Mouse (Mus musculus): ENCODE data around the gene Plch2. TPM values are rescaled to one million over a fixed set of nuclear protein-coding genes. Genes with fewer than 3 reads are reported as not detected.
"Not testable (repeated sequence)": the region's sequence is repeated elsewhere in the genome, so short reads cannot be mapped to it uniquely, and the experiment has no call there.

The Plch2 gene
- polyA plus RNA-seq, 1 experiment from 2014 or later = 12.8 TPM

DNA sequence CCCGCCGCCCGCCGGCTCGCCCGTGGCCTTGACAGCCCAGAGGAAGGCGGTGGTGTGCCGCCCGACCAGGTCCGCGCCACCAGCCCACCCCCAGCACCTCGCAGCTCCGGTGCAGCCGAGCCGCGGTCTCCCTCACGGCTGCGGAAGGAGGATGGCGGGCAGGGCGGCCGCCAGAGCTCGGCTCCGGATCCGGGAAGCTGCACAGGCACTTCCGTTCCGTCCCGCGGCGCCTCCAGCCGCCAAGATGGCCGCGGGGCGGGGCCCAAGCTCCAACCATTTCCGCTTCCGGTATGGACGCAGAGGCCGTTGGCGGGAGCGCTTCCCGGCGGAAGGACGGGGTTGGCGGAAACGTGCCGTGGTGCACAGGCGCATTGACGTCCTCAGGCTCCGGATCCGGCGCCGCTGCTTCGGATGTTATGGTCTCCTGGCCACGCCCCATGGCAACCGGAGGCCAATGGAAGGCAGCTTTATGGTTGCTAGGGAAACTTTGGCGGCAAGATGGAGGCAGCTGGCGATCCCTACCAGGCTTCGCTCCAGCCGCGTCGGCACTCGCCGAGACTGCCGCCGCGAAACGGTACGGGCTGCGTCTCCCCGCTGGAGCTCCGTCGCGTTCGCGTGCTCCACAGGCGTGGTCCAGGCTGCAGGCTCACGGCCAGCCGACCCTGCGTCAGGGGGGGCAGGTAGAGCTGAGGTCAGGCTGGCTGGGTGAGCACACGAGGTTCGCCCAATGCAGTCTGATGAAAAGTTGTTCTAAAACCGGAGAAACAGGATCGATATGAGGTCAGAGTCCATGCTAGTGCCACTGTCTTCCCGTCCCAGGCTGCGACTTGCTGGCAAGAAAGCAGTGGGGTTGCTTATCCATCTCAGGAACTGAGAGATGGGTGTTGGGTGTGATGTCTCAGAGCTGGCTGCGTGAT lies 29.8 kb upstream of the Plch2 start, which contains the start of the genes Rer1 and Morn1:
Gene Rer1 (minus strand): TSS at position 275 of the 917 bp plus-strand sequence.
Gene Morn1 (plus strand): TSS at position 470 of the 917 bp plus-strand sequence.
- Histone ChIP-seq H3K9me3 (no peaks in the 10 kb centered on the region), H3K36me3 (peaks cover 35% of the 10 kb centered on the region), H3K4me2 (peak within 1 kb of the TSS; percentile 96), H3K4me3 (peak within 1 kb of the TSS; percentile 93), H3K27me3 (no peaks in the 10 kb centered on the region), H3K9ac (peak within 1 kb of the TSS; percentile 94), H3K4me1 (peaks cover 28% of the 10 kb centered on the region), H3K27ac (peak within 1 kb of the TSS; percentile 92)
- ATAC-seq (ENCODE audit: insufficient number of reproducible peaks, insufficient read depth, low FRiP score, low TSS enrichment, low read depth) = peak; percentile 93
- WGBS = under 1% methylated on average over 75 of the region's 85 CpGs

DNA sequence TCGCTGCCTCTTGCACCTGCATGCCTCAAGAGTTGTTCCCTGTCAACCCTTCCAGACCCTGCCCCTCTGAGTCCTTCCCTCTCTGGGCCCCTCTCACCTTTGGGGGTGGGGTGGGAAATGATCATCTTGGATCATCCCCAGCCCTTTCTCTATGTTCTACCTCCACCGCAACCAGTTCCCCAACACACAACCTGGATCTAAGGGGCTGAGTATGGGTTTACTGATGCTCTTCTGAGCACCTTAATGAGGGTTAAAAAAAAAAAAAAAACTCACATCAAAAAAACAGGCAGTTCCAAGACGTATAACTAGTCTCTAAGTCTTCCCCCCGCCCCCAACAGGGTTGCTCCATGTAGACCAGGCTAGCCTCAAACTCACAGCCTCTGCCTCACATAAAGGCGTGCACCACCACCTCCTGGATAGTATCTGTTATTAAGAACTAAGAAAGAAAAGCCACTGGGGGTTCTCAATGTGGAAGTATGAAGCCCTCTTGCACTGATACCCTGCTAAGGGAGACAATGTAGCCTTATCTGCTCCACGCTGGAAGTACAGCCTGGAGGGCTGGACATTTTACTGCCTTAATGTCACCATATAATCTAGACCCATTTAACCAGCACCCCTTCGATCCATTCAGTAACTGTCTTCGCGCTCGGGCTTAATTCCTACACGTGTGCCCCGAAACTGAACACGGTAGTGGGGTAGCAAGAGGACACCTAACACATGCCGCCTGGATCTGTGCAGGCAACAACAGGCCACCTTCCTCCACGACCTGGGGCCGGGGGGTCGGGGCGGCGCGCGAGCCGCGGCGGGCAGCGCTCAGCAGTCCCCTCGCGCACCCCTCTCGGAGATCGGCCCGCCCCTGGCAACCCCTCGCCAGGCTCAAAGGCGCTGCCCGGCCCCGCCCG lies 28.9 kb upstream of the Plch2 start:
- Histone ChIP-seq H3K9ac (peak overlapping the region; percentile 94), H3K27me3 (no peaks in the 10 kb centered on the region), H3K9me3 (no peaks in the 10 kb centered on the region), H3K4me3 (peak overlapping the region; percentile 93), H3K36me3 (peaks cover 38% of the 10 kb centered on the region), H3K4me2 (peak overlapping the region; percentile 96), H3K4me1 (peaks cover 28% of the 10 kb centered on the region), H3K27ac (peak overlapping the region; percentile 92)
- 5% methylated on average over 35 of the region's 35 CpGs for WGBS
- peak; percentile 67; the same call in 1 of the 2 replicates for ATAC-seq (ENCODE audit: insufficient number of reproducible peaks, insufficient read depth, low FRiP score, low TSS enrichment, low read depth)

DNA sequence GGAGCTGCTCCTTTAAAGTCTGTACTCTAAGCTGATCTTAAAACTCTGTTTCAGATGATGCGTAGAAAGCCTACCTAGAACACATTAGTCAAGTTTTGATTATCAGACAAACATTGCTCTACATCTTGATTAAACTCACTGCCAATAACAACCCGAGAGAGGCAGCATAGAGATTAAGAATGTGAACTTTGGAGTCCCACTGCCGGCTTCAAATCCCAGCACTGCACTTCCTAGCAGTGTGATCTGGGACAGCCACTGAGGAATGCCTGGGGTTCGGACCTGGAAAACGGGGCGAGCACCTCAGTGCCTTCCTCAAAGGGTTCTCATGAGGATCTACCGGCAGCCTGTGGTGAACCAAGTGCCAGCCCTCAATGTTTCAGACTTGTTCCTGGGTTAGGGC lies 27.8 kb upstream of the Plch2 start:
- Histone ChIP-seq H3K4me3 (peak overlapping the region; percentile 11; the same call in 1 of the 2 replicates), H3K9ac (peak overlapping the region; percentile 94), H3K9me3 (no peaks in the 10 kb centered on the region), H3K4me1 (peaks cover 32% of the 10 kb centered on the region), H3K36me3 (peaks cover 44% of the 10 kb centered on the region), H3K27me3 (no peaks in the 10 kb centered on the region), H3K27ac (no peak overlapping the region), H3K4me2 (peak overlapping the region; percentile 96)
- WGBS = 87% methylated on average over 7 of the region's 7 CpGs
- no peak for ATAC-seq (ENCODE audit: insufficient number of reproducible peaks, insufficient read depth, low FRiP score, low TSS enrichment, low read depth)

DNA sequence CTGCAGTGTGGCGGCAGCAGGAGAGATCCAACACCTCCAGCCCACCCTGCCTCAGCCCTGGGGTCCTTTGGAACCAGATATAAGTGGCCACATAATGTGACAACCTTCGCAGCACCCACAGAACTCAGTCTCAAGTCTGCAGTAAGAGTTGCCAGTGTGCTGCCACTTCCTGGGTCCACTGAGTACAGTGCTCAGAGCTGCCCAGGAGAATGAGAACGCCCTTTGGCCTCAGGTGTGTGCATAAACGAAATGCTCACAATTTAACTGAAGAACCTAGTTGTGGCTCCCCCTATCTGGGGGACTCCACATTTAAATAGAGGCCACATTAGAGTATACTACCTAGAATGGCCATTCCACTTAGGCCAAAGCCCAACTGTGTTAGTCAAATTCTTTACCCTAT lies 27.0 kb upstream of the Plch2 start:
- no peak for ATAC-seq (ENCODE audit: insufficient number of reproducible peaks, insufficient read depth, low FRiP score, low TSS enrichment, low read depth)
- Histone ChIP-seq H3K4me3 (no peak overlapping the region), H3K9me3 (no peaks in the 10 kb centered on the region), H3K9ac (0 out of 2 replicates have a peak overlapping the region, but pooled peaks have one; percentile 94), H3K4me2 (no peak overlapping the region), H3K27ac (no peak overlapping the region), H3K4me1 (peaks cover 32% of the 10 kb centered on the region), H3K36me3 (peaks cover 44% of the 10 kb centered on the region), H3K27me3 (no peaks in the 10 kb centered on the region)
- WGBS = 91% methylated on average over 4 of the region's 4 CpGs

DNA sequence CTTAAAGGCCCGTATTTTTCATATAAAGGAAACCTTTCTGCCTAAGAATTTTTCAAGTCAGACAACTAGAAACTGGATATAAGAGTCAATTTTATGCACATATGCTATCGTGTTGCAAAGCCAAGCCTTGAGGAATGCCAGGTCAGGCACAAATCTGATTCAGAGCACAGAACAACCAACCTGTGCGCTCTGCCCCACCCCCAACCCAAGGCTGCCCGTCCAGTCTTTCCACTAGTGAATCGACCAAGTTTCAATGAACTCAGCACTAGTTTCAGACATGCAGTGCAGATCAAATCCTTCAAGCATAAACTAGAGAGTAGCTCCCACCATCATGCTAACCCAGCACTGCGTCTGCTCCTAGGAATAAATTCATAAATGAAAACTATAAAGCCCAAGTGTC lies 23.1 kb upstream of the Plch2 start:
- Histone ChIP-seq H3K27me3 (no peaks in the 10 kb centered on the region), H3K9ac (no peak overlapping the region), H3K9me3 (no peaks in the 10 kb centered on the region), H3K4me2 (no peak overlapping the region), H3K4me3 (no peak overlapping the region), H3K36me3 (peaks cover 83% of the 10 kb centered on the region), H3K4me1 (peaks cover 16% of the 10 kb centered on the region), H3K27ac (no peak overlapping the region)
- 73% methylated on average over 6 of the region's 6 CpGs for whole genome bisulfite sequencing
- ATAC-seq (ENCODE audit: insufficient number of reproducible peaks, insufficient read depth, low FRiP score, low TSS enrichment, low read depth) = no peak

DNA sequence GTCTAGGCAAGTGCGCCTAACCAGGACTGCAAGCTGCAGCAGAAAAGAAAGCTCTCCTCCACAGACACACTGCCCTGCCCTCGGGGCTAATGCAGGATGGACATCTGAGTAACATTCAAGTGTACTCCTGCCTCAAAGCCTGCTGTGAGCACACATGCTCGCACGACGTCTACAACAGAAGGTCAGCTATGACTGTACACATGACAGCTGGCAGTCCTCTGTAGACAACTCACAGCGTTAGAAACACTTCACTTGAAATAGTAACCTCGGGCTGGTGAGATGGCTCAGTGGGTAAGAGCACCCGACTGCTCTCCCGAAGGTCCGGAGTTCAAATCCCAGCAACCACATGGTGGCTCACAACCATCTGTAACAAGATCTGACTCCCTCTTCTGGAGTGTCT lies 22.2 kb upstream of the Plch2 start:
- H3K4me3 ChIP-seq; H3K9me3 ChIP-seq; H3K9ac ChIP-seq; H3K4me2 ChIP-seq; ATAC-seq (ENCODE audit: insufficient number of reproducible peaks, insufficient read depth, low FRiP score, low TSS enrichment, low read depth); H3K27ac ChIP-seq; H3K27me3 ChIP-seq: not testable (repeated sequence)
- Histone ChIP-seq H3K36me3 (peaks cover 92% of the 10 kb centered on the region), H3K4me1 (peaks cover 10% of the 10 kb centered on the region)
- WGBS = 90% methylated on average over 10 of the region's 10 CpGs

DNA sequence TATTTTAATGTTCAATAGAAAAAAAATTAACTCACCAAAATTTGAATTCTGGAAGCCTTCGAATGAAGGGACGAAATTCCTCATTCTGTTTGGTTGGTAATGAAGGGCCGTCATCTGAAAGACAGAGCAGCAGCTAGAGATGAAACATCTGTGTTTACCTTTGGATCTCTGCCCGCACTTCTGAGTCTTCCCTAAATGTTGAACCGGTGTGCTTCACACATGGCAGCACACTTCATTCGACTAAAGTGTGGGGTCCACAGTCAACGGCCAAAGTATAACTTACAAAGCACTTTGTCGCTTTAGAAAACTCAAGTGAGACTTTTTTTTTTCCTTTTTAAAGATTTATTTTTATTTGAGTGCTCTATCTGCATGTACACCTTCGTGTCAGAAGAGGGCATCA lies 20.1 kb upstream of the Plch2 start:
- no peak for ATAC-seq (ENCODE audit: insufficient number of reproducible peaks, insufficient read depth, low FRiP score, low TSS enrichment, low read depth)
- 84% methylated on average over 9 of the region's 9 CpGs for WGBS

DNA sequence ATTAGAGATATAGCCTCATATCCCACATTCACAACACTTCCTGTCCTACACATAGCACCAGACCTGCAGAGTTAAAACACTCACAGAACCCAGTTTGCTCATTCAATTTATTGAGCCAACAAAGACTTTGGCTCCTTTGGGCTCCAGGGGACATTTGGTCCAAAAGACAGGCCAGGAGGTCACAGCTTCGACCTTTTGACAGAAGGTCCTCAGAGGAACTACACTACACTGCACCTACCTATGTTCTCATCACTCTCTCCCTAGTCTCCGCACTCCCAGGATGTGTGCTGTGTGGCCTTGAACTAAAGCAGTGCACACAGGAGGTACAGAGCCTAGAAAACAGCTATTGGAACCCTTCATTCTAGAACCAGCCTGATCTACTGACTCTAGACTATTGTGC lies 19.2 kb upstream of the Plch2 start:
- 95% methylated on average over 2 of the region's 2 CpGs for WGBS
- H3K36me3 ChIP-seq = peaks cover 97% of the 10 kb centered on the region
- no peak overlapping the region for H3K4me3 ChIP-seq
- no peaks in the 10 kb centered on the region for H3K27me3 ChIP-seq
- H3K4me1 ChIP-seq = peaks cover 4% of the 10 kb centered on the region; the same call in 1 of the 2 replicates
- no peak overlapping the region for H3K27ac ChIP-seq
- H3K9ac ChIP-seq = no peak overlapping the region
- ATAC-seq (ENCODE audit: insufficient number of reproducible peaks, insufficient read depth, low FRiP score, low TSS enrichment, low read depth) = no peak
- H3K4me2 ChIP-seq = no peak overlapping the region
- no peaks in the 10 kb centered on the region for H3K9me3 ChIP-seq

More for the DNA sequence above, 20.1 kb upstream of the Plch2 start:
- H3K4me1 ChIP-seq = peaks cover 4% of the 10 kb centered on the region; the same call in 1 of the 2 replicates
- H3K9ac ChIP-seq = no peak overlapping the region
- H3K27me3 ChIP-seq = no peaks in the 10 kb centered on the region
- H3K4me2 ChIP-seq = no peak overlapping the region
- no peak overlapping the region for H3K4me3 ChIP-seq
- H3K9me3 ChIP-seq = no peaks in the 10 kb centered on the region
- H3K36me3 ChIP-seq = peaks cover 95% of the 10 kb centered on the region
- no peak overlapping the region for H3K27ac ChIP-seq

DNA sequence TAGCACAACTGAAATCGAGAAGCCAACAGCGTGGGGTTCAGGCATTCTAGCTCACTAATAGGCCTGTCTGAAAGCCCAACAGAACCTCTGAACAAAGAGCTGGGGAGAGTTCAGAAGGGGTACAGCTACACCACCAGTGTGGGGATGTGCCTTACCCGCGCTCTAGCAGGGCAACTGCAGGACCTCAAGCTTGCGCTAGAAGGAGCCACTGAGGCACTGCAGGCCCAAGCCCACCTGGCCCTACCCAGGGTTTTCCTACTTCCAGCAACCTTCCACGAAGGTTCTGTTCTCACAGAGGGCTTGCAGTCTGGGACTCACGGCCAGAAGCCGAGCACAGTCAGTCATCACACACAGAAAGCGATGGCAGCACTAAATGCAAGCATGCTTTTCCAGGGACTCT lies 18.6 kb upstream of the Plch2 start:
- Histone ChIP-seq H3K4me1 (peaks cover 1% of the 10 kb centered on the region; the same call in 1 of the 2 replicates), H3K27ac (no peak overlapping the region), H3K9me3 (no peaks in the 10 kb centered on the region), H3K36me3 (peaks cover 98% of the 10 kb centered on the region), H3K9ac (no peak overlapping the region), H3K4me3 (no peak overlapping the region), H3K4me2 (no peak overlapping the region), H3K27me3 (no peaks in the 10 kb centered on the region)
- WGBS = 90% methylated on average over 9 of the region's 9 CpGs
- no peak for ATAC-seq (ENCODE audit: insufficient number of reproducible peaks, insufficient read depth, low FRiP score, low TSS enrichment, low read depth)

DNA sequence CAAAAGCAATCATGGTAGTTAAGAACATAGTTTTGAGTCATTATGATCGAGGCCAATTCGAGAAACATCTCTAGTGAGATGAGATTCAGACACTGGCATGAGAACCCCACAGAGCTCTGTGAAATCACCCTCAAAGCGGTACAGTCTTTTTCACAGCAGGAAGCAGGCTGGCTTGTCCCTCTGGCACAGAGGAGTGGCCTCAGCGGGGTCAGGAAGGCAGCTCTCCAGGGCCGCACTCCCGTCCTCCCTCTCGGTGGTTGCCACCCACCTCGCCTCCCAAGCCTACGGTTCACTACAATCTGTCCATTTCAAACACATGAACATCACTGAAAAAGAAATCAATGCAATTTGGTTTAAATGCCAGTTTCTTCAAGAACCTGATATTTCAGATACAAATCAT lies 17.8 kb upstream of the Plch2 start:
- Histone ChIP-seq H3K9ac (no peak overlapping the region), H3K27me3 (no peaks in the 10 kb centered on the region), H3K4me2 (no peak overlapping the region), H3K4me3 (no peak overlapping the region), H3K27ac (no peak overlapping the region), H3K36me3 (peaks cover 98% of the 10 kb centered on the region), H3K4me1 (no peaks in the 10 kb centered on the region), H3K9me3 (no peaks in the 10 kb centered on the region)
- ATAC-seq (ENCODE audit: insufficient number of reproducible peaks, insufficient read depth, low FRiP score, low TSS enrichment, low read depth) = no peak
- 75% methylated on average over 9 of the region's 9 CpGs for WGBS

DNA sequence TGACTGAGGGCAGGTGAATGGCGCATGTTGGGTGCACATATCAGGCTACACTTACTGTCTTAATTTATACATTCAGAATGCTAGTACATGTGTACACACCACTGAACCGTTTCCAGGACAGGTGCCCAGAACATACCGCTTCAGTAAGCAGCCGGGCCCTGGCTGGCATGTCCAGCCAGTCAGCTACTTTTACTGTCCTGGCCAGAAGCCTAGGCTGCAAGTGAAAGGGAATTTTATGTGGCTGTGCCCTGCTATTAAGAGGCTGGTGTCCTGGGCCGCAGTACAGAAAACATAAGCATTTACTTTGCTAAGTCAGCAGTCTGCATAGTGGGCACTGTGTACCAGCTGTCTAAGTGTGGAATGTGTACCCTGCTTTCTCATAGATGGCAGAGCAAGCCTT lies 14.3 kb upstream of the Plch2 start:
- Histone ChIP-seq H3K4me1 (peaks cover 20% of the 10 kb centered on the region), H3K36me3 (peaks cover 81% of the 10 kb centered on the region), H3K4me3 (no peak overlapping the region), H3K27me3 (no peaks in the 10 kb centered on the region), H3K4me2 (no peak overlapping the region), H3K9ac (peak overlapping the region; percentile 32; the same call in 1 of the 2 replicates), H3K9me3 (no peaks in the 10 kb centered on the region), H3K27ac (no peak overlapping the region)
- no peak for ATAC-seq (ENCODE audit: insufficient number of reproducible peaks, insufficient read depth, low FRiP score, low TSS enrichment, low read depth)
- 95% methylated on average over 5 of the region's 5 CpGs for WGBS
